Mouse (Mus musculus) erythroid progenitor cell, adult 5-6 weeks (primary cell): ENCODE measurements around the gene Mast4. TPM values are rescaled to one million over a fixed set of nuclear protein-coding genes. Genes with fewer than 3 reads are reported as not detected.

Experiments used
- ATAC-seq: replicated peaks from 2 replicates; pipeline ENCODE4 v1.8.0; 2016; ENCODE audit warnings: moderate number of reproducible peaks, mild to moderate bottlenecking, moderate TSS enrichment, inconsistent platforms; ENCODE audit not compliant: poor library complexity, low FRiP score, severe bottlenecking
- total RNA-seq, 2 experiments: library from RNA; stranded (forward) in 1 of 2; stranded (reverse) in 1 of 2; fragments of 150-400 nt in 1 of 2; fragments of 186-747, 209-891 nt in 1 of 2; gene quantifications; 2 replicates each; pipeline versions ENCODE4 v1.2.3 to v1.2.4; 2015 to 2017; ENCODE audit warnings: low replicate concordance in 2 of 2

The Mast4 gene
- total RNA-seq, 2 experiments from 2014 or later: 2.5 to 5.5 TPM

DNA sequence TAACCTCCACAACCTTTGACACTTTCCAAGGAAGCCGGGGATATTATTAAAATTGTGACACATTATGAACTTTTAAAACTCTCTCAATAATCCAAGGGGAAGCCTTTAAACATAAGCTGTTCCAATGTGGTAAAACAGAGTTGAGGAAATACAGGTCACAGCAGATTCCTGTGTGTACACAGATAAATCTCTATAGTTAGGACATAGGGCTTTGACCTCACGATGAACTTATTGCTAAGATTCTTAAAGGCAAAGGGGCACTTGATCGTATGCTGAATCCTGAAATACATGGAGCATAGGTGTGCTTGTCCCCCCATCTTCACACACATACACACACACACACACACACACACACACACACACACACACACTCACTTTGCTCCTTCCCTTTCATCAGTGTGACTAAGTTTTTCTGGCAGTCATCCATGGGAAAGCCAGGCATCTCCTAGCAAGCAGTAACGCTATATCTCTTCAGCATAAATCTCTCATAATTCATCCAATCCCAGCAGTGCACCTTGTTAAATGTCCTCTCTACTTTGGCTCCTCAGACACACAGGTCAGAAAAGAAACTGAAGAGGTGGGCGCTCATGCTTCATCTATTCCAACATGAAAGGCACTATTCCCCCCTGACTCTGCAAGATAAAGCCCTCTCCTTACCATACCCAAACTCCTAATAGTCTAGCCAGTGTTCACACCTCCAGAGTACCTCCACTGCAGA, 477.3 kb downstream of the Mast4 start:
- ATAC-seq: no peak

DNA sequence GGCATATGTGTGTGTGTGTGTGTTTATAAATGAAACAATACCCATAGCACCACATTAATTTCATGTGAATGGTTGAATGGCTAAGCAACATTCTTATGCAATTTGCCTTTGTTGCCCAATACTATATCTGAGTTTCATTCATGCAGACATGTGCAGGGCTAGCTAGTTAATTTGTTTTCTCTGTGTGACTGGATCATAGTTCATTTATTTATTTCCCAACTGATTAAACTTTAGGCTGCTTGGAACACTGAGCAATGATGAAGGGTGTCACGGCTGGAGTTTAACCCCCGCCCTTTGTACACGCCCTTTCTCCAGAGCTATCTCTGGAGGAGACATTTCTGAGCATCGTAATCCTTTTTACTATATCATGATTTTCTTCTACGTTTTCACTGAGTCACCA, 481.4 kb downstream of the Mast4 start:
- ATAC-seq: no peak

DNA sequence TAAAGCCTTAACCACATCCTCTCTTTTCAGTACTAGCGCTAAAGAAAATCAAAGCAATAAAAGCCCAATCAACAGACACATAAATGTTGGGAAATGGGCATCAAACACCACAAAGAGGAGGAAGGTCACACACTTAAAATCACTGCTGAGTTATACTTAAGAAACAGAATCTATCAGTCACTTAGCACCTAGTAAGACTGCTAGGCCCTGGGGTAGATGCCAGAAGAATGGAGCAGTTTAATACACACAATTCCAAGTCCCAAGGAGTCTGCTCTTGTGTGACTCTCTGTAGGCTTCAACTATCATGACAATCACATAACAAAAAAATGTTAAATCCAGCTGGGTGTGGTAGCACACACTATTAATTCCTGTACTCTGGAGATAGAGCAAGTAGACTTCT, 483.0 kb downstream of the Mast4 start:
- ATAC-seq: no peak

DNA sequence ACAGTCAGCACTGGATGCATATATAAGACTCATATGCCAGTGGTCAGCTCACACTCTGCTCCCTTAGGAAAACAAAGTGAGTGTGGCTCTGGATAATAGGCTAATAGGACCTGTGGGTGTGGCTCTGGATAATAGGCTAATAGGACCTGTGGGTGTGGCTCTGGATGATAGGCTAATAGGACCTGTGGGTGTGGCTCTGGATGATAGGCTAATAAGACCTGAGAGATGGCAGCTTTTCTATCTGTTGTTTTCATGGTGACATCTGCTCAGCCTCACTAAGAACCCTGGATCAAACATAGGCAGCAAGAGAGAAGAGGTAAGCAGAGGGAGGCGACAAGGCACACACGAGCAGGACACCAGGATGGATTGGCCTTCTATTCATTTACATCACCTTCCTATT, 483.7 kb downstream of the Mast4 start:
- no peak for ATAC-seq

DNA sequence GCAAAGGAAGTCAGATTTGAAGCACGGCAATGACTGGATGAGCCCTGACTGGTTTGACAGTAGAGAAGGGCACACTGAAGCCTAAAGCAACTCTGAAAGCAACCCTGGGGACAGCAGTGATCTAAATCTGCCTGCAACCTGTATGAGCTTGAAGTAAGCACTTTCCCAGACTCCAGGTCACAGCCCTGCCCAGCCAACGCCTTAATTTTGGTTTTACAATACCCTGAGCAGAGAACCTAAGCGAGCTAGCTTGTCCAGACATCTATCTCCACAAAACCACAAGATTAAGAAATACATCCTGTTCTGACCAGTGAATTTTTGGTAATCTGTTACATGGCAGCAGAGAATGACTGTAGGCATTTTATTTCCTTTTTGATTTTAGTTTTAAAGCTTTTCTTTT, 485.2 kb downstream of the Mast4 start:
- ATAC-seq: no peak

DNA sequence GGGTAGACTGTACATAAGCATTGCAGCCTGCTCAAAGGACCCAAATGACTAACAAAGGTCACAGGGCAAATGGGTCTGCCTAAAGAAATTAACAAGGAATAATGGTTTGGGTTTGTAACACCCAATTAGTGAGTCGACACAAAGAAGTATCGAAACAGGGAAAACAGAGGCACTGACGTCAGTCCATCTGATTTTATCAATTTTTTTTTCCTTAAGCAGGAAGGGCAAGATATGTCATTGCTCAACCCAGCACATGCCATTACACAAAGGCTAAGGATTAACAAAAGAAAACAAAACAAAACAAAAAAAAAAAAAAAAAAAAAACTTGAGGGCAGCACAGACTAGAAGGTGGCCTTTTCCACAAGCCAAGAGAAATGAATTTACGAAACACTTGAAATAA, 487.8 kb downstream of the Mast4 start:
- ATAC-seq: no peak

DNA sequence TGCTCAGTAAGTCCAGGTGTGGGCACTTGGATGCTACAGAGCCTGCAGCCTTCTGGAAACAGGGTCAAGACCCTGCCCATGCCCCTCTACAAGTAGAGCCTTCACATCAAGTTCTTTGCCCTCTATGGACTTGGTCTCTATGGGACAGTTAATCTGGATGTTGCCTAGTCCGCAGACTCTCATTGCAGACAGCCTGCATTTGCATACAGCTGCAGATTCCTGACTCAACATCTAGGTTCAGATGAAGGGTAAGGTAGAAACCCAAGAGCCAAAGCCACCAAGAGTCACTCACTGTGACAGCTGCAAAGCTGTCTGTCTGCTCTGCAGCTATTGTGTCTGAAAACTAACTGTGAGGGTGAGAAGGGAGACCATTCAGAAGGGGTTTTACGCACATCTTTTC, 491.6 kb downstream of the Mast4 start:
- no peak for ATAC-seq

DNA sequence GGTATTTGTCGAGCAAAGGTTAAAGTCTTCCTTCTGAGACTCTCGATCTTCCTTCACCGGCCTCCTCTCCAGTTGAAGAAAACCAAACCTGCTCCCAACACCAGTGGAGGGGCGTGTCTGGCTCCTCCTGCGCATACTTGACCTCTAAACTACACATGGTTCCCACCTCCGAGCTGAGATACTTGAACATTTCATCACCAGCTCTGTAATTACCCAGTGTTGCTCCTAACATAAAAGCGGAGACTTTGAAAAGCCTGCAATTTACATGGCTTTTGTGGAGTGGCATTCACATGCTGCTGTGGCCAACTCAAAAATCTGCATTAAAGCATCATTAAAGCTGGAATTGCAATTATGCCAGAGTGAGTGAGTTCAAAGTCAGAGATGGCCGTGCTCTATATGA, 492.1 kb downstream of the Mast4 start:
- ATAC-seq: no peak

DNA sequence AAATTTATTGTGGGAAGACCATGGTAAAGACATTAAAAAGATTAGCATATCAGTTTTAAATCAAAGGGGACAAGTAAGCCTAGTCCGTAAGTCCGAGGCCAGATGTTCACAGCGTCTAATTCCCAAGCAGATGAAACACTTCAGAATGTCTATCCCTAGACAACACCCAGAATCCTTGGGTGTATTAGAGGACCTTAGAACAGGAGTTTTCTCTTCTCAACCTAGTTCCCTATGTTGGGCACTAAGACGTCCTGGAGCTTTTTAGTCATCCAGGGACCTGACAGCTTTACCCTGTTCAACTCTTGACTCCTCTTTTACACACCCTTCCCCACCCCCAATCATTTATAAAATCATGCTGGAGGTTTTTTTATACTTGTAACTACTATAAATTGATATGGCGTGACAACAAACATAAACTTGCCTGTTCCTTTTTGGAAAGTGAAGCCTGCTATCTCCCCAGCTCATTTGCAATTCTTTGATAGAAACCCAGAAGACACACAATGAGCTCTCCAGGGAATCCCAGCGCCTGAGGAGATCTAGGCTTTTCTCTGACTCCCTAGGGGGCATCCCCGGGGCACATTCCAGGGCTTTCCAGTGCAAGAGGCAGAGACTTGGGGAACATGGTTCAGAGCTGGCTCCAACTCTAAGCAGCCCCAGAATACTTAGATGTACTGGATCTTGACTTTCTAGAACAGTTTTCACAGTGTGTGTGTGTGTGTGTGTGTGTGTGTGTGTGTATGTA, 494.4 kb downstream of the Mast4 start:
- ATAC-seq: no peak

DNA sequence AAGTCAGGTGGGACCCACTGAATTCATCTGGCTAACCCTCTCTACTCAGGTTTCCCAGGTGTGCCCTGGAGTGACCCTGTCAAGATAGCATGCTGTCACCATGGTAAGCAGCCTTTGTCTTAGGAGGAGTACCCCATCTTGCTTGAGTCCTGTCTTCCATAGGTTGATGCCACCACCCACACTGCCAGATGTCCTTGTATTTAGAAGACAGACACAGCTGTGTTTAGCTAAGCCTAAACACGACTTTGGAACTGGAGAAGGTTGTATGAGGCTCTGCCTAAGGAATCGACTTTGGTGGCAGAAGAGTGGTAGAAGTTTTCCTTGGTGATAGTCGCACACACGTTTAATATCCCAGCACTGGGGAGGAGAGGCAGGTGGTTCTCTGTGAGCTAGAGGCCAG, 496.9 kb downstream of the Mast4 start:
- no peak for ATAC-seq

DNA sequence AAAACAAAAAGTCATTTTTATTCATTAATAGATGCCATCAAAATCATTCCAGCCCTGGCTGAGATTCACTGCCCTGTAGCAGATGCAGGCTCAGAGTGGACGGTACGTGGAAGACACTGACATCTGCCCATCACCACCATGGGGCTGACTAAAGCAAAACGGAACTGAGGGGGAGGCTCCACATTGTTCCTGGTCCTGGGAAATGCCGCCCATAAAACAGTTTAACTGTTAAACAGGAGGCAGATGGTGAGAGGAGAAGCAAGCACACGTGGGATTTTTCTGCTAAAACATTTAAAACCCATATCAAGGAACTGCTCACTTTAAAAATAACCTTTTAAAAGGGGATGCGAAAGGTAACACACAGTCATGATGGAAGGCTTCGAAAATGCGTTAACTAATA, 499.0 kb downstream of the Mast4 start:
- ATAC-seq: no peak

DNA sequence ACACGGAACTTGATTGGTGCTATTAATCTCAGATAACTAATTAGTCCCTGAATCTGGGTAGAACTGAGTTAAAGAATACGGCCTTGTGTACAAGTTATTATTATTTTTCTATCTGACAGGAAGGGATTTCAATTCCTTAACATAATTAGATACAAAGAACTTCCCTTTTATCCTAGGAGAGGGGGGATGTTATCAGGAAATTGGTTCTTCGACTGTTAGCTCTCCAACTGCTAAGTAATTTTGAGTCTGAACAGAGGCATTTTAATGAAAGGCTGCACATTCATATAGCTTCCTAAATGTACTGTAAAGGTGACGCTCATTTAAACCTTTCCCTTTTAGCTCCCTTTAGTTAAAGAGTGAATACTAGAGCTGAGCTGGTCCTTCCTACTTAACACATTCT, 516.0 kb downstream of the Mast4 start:
- ATAC-seq: no peak

DNA sequence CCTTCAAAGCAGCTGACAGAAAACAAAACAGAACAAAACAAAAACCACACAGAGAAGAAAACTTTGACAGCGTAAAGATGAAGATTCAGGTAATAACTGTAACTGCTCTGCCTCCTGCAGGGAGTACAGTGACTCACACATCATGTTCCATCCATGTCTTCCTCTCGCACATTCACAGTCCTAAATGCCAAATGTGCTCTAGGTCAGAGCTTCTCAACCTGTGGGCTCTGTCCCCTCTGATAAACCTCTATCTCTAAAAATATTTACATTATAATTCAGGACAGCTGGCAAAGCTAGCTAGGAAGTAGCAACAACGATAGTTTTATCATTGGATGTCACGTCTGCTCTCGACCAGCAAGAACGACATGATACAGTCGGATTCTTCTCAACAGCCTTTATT, 517.6 kb downstream of the Mast4 start:
- no peak for ATAC-seq

DNA sequence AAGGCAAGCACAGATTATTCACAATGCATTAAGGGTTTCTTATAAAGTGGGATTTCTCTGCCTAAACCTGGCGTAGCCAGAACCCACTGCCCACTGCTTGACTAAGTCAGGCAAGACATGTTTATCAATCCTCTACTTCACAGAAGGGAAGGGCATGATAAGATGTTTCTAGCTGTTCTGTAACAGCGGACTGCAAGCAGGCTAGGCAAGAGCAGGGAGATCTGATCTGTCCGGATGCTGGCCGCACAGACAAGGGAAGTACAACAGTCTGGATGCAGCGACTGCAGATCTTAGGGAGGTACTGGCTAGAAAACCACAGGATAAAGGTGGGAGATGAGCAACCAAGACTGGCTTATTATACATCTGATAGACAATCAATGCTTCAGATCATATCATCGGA, 519.1 kb downstream of the Mast4 start:
- ATAC-seq: no peak

DNA sequence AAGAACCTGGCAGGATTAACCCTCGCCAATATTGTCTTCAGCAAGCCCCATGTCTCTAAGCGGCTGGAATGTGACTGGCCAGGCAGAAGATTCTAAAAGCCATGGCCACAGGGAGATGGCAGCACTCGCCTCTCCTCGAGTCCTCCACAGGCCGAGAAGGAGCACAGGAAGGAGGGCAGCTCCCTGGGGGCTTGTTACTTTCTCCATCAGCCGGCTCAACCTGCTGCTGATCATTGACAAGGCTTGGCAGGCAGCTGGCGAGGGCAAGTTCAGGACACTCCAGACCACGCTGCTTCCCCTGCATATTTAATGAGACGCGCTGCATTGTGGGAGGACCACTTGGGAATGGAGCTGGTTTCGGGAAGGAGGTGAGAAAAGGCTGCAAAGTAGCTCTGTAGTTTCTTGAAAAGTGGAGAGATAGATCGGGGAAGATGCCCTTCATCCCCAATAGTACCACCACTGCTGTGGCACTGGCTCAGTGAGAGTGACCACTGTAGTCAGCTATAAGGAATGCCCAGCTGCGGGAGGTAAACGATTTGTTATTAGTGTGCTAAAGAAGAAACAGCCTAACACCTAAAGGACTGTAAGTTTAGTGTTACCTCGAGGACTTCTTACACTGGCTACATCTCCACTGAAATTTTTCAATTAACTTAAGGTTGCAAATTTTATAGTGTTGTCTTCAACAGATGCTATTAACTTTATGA, 523.0 kb downstream of the Mast4 start:
- no peak for ATAC-seq

DNA sequence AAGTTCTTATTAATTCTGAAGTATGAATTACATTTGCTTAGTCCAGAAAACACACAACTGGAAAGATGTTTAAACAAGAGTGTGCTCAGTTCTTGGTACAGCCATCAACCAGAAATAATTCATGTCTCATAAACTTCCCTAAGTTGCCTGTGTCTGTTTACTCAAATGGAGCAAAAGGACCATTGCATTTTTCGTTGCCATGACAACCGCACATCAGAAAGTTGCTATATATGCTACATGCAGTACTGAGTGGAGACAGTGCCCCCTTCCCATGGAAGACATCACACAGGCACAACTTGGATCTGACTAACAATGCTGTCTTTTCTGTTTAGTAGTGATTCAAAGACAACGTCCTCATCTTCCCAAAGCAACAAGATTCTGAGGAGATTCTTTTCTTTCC, 527.6 kb downstream of the Mast4 start:
- ATAC-seq: no peak

DNA sequence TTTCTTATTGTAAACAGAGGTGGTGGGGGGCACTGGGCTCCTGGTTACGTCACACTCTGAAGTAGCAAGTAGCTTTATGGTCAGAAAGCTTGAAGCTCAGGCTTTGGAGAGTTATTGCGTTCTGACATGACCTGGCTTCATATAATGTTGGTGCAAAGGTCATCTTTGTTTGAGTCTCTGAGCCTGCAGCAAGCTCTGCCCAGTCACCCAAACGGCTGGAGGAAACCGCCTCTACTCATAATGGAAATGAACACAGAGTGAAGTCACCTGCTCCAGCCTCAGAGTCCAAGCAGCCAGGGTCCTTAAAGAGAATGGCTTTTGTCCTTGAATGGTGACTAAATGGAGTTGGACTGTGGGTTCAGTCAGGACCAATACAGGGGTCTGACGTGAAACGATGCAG, 529.1 kb downstream of the Mast4 start:
- no peak for ATAC-seq

DNA sequence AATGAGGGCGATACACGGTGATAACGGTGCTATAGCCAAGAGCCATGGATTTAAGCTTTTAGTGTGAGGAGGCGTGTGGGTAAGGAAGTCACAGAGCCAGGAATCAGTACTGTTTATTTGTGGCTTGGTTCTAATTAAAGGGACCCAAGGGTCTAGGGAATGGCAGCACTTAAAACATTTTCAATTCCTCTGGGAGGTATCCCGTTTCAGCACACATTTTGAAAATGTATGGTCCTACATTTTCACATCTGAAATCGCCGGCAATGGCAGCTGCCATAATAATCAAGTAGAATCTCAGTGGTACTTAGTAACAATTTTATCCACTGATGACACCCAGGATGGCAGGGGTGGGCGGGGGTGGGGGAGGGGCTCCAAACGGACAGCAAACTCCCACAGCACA, 531.1 kb downstream of the Mast4 start:
- no peak for ATAC-seq

DNA sequence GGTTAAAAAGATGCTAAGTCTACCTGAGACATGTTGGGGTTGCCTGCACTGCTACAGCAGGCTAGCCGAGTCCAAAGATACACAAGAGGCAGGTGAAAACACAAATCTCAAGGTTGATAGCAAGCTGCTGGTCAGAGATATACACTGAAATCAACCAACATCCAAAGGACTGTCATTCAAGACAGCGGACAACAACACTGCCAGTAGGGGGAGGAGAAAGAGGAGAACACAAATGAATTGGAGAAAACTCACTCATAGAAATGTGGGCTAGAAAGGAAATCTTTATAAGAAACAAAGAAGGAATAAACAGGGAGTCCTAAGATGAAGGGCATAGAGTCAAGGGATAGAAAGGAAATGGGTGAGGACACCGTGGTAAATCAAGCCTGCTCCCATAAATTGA, 542.1 kb downstream of the Mast4 start:
- no peak for ATAC-seq

DNA sequence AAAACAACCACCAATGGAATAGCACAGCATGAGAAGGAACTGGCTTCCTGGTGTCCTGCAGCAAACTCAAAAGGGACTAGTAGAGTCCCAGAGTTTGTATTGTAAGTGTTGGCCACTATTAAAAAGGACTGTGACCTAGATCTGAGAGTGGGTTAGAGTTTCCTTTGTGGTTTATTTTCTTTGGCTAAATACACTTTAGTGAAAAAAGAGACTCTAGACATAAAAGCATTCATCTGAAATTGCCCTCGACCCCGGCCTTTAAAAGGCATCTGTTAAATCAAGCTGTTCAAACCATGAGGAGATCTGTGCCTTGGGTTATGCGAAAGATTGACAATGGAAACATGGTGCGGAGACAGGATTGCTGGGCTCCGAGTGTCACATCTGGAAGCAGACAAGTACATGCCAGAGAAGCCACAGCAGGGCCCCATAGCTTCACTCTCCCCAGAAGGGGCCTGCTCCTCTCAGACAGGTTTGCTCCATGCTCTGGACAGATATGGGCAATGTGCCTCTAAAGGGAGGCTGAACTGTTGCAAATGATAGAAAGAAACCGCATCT, 543.6 kb downstream of the Mast4 start:
- ATAC-seq: no peak

DNA sequence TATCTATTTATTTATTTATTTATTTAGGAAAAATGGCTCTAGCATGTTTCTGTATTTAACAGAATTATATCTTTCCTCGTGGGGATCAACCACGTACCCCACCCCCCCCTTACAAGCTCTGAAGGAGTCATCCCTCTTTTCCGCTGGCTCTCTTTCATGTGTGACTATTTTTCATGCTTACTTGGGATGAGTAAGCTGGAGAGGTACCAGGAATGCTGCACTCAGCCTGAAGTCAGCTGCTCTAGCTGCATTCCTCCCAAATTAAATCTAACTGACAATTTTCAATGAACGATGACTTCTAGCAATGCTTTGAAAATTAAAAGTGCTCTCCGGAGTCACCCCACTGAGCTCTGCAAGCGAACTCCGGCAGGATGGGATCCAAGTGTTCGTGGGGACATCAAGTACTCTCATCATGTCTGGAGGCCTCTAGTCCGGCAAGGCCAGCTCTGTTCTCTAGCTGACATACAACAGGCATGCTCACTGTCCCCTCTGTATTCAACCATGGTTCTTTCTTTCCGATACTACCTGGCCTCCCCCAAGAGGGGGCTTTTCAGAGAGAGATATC, 547.5 kb downstream of the Mast4 start:
- no peak for ATAC-seq
